Mouse (Mus musculus) hindbrain, embryonic 12.5 days (tissue): ENCODE results near the gene Nlrc5. TPM values are rescaled to one million over a fixed set of nuclear protein-coding genes. Genes with fewer than 3 reads are reported as not detected.

Experiments
- ATAC-seq: fragments of 200-750 bp; cut with Nextera tagmentation; 2 replicates; pipeline ENCODE4 v1.8.0; 2017; ENCODE audit warnings: moderate TSS enrichment; ENCODE audit not compliant: low FRiP score
- H3K27ac ChIP-seq: fragments of 300-500 bp; sonication (generic); 2 replicates; pipeline ENCODE4 v1.5.1; 2016; ENCODE audit warnings: mild to moderate bottlenecking
- H3K27me3 ChIP-seq: fragments of 300-500 bp; sonication (generic); 2 replicates; pipeline ENCODE4 v1.6.1; 2016; ENCODE audit warnings: mild to moderate bottlenecking
- H3K36me3 ChIP-seq: fragments of 300-500 bp; sonication (generic); 2 replicates; pipeline ENCODE4 v1.6.1; 2016; ENCODE audit warnings: mild to moderate bottlenecking
- H3K4me1 ChIP-seq: fragments of 300-500 bp; sonication (generic); 2 replicates; pipeline ENCODE4 v1.6.1; 2016
- H3K4me2 ChIP-seq: fragments of 300-500 bp; sonication (generic); replicated peaks from 2 replicates; pipeline ENCODE4 v1.6.1; 2016; ENCODE audit warnings: mild to moderate bottlenecking
- H3K4me3 ChIP-seq: fragments of 300-500 bp; sonication (generic); 2 replicates; pipeline ENCODE4 v1.5.1; 2016; ENCODE audit warnings: mild to moderate bottlenecking
- H3K9ac ChIP-seq: fragments of 300-500 bp; sonication (generic); 2 replicates; pipeline ENCODE4 v1.6.1; 2016; ENCODE audit warnings: mild to moderate bottlenecking, moderate library complexity
- H3K9me3 ChIP-seq: fragments of 300-500 bp; sonication (generic); replicated peaks from 2 replicates; pipeline ENCODE4 v1.6.1; 2016; ENCODE audit warnings: mild to moderate bottlenecking
- WGBS: fragments of 180-500 bp; shearing (Covaris S2); methylation state at CpG from one replicate; pipeline ENCODE4 v1.1.7; 2016; 5-methylcytosine and 5-hydroxymethylcytosine counted together
- polyA plus RNA-seq: library from polyadenylated mRNA; unstranded; fragments of >200 nt; fragmentation: Nextera tagmentation; extraction: Ambion mirVana; gene quantifications from 2 replicates; pipeline ENCODE4 v1.2.1, GENCODE M21; 2016

Gene Nlrc5
- polyA plus RNA-seq, result 0.06 and 0.23 TPM in 2 replicates

GRCm38 (mm10) chr8:94433981-94434466 is at the start of gene Nlrc5:
Gene Nlrc5 (plus strand): TSS chr8:94434356.
- Histone ChIP-seq H3K4me3 (peak within 1 kb of the TSS; percentile 38), H3K27ac (no peak within 1 kb of the TSS), H3K27me3 (peaks cover 23% of the 10 kb centered on the region), H3K9me3 (no peaks in the 10 kb centered on the region), H3K4me2 (peak within 1 kb of the TSS; percentile 74), H3K9ac (peak within 1 kb of the TSS; percentile 29; the same call in 1 of the 2 replicates), H3K36me3 (no peaks in the 10 kb centered on the region), H3K4me1 (peaks cover 8% of the 10 kb centered on the region)
- 2% methylated on average over 29 of the region's 29 CpGs for WGBS
- no peak for ATAC-seq

GRCm38 (mm10) chr8:94385506-94386213 is 48.5 kb upstream of the Nlrc5 start:
- 25% methylated on average over 20 of the region's 20 CpGs for WGBS
- ATAC-seq, result peak; percentile 44
- peaks cover 15% of the 10 kb centered on the region for H3K4me1 ChIP-seq
- peaks cover 13% of the 10 kb centered on the region for H3K36me3 ChIP-seq
- peak overlapping the region; percentile 86 for H3K4me2 ChIP-seq
- peak overlapping the region; percentile 82 for H3K4me3 ChIP-seq
- H3K27me3 ChIP-seq, result no peaks in the 10 kb centered on the region; the same call in 1 of the 2 replicates
- no peaks in the 10 kb centered on the region for H3K9me3 ChIP-seq
- peak overlapping the region; percentile 89 for H3K27ac ChIP-seq
- H3K9ac ChIP-seq, result peak overlapping the region; percentile 82

GRCm38 (mm10) chr8:94386214-94387026 is 47.7 kb upstream of the Nlrc5 start, which contains the start of gene Herpud1:
Gene Herpud1 (plus strand): TSS chr8:94386438.
- Histone ChIP-seq H3K4me1 (peaks cover 15% of the 10 kb centered on the region), H3K4me3 (peak within 1 kb of the TSS; percentile 82), H3K9me3 (no peaks in the 10 kb centered on the region), H3K9ac (peak within 1 kb of the TSS; percentile 87), H3K4me2 (peak within 1 kb of the TSS; percentile 86), H3K27me3 (no peaks in the 10 kb centered on the region; the same call in 1 of the 2 replicates), H3K27ac (peak within 1 kb of the TSS; percentile 89), H3K36me3 (peaks cover 21% of the 10 kb centered on the region)
- under 1% methylated on average over 65 of the region's 65 CpGs for WGBS
- peak; percentile 100 for ATAC-seq

- Histone ChIP-seq H3K4me2 (peak overlapping the region; percentile 86), H3K4me3 (peak overlapping the region; percentile 82), H3K27ac (no peak overlapping the region; the same call in 1 of the 2 replicates), H3K4me1 (peaks cover 15% of the 10 kb centered on the region), H3K36me3 (peaks cover 28% of the 10 kb centered on the region), H3K9ac (peak overlapping the region; percentile 87), H3K27me3 (no peaks in the 10 kb centered on the region; the same call in 1 of the 2 replicates), H3K9me3 (no peaks in the 10 kb centered on the region)
- ATAC-seq, result peak; percentile 44
- WGBS, result 0% methylated on average over 25 of the region's 25 CpGs
Measured at GRCm38 (mm10) chr8:94387027-94387684, 47.0 kb upstream of the Nlrc5 start.

- Histone ChIP-seq H3K9ac (peak overlapping the region; percentile 87), H3K27me3 (no peaks in the 10 kb centered on the region; the same call in 1 of the 2 replicates), H3K4me3 (peak overlapping the region; percentile 82), H3K4me1 (peaks cover 15% of the 10 kb centered on the region), H3K27ac (no peak overlapping the region), H3K4me2 (peak overlapping the region; percentile 86), H3K36me3 (peaks cover 35% of the 10 kb centered on the region), H3K9me3 (no peaks in the 10 kb centered on the region)
- WGBS, result 37% methylated on average over 6 of the region's 6 CpGs
- no peak for ATAC-seq
Measured at GRCm38 (mm10) chr8:94387785-94388184, 46.4 kb upstream of the Nlrc5 start.

GRCm38 (mm10) chr8:94389531-94389930 is 44.6 kb upstream of the Nlrc5 start:
- Histone ChIP-seq H3K27me3 (no peaks in the 10 kb centered on the region), H3K9ac (no peak overlapping the region), H3K9me3 (no peaks in the 10 kb centered on the region), H3K4me2 (no peak overlapping the region), H3K4me3 (no peak overlapping the region), H3K36me3 (peaks cover 48% of the 10 kb centered on the region), H3K27ac (no peak overlapping the region), H3K4me1 (peaks cover 15% of the 10 kb centered on the region)
- 88% methylated on average over 6 of the region's 6 CpGs for WGBS
- no peak for ATAC-seq

GRCm38 (mm10) chr8:94390429-94390828 is 43.7 kb upstream of the Nlrc5 start:
- Histone ChIP-seq H3K9me3 (no peaks in the 10 kb centered on the region), H3K4me3 (no peak overlapping the region), H3K36me3 (peaks cover 57% of the 10 kb centered on the region), H3K9ac (no peak overlapping the region), H3K27me3 (no peaks in the 10 kb centered on the region), H3K4me1 (peaks cover 15% of the 10 kb centered on the region), H3K4me2 (no peak overlapping the region), H3K27ac (no peak overlapping the region)
- WGBS, result 95% methylated on average over 6 of the region's 6 CpGs
- no peak for ATAC-seq

- 95% methylated on average over 8 of the region's 8 CpGs for WGBS
- peaks cover 61% of the 10 kb centered on the region for H3K36me3 ChIP-seq
- no peaks in the 10 kb centered on the region for H3K27me3 ChIP-seq
- no peak overlapping the region for H3K27ac ChIP-seq
- ATAC-seq, result no peak
- peaks cover 10% of the 10 kb centered on the region for H3K4me1 ChIP-seq
- H3K9me3 ChIP-seq, result no peaks in the 10 kb centered on the region
- no peak overlapping the region for H3K9ac ChIP-seq
- no peak overlapping the region for H3K4me3 ChIP-seq
- H3K4me2 ChIP-seq, result no peak overlapping the region
Measured at GRCm38 (mm10) chr8:94390910-94391309, 43.2 kb upstream of the Nlrc5 start.

GRCm38 (mm10) chr8:94392147-94392546 is 42.0 kb upstream of the Nlrc5 start:
- H3K27me3 ChIP-seq, result no peaks in the 10 kb centered on the region
- peaks cover 65% of the 10 kb centered on the region for H3K36me3 ChIP-seq
- no peak overlapping the region for H3K4me3 ChIP-seq
- H3K27ac ChIP-seq, result no peak overlapping the region
- ATAC-seq, result no peak
- H3K4me1 ChIP-seq, result peaks cover 10% of the 10 kb centered on the region
- no peaks in the 10 kb centered on the region for H3K9me3 ChIP-seq
- H3K9ac ChIP-seq, result no peak overlapping the region
- WGBS, result 80% methylated on average over 12 of the region's 12 CpGs
- no peak overlapping the region for H3K4me2 ChIP-seq

- WGBS, result 87% methylated on average over 6 of the region's 6 CpGs
- Histone ChIP-seq H3K4me1 (peaks cover 9% of the 10 kb centered on the region), H3K9ac (no peak overlapping the region), H3K4me3 (no peak overlapping the region), H3K36me3 (peaks cover 65% of the 10 kb centered on the region), H3K27me3 (no peaks in the 10 kb centered on the region), H3K4me2 (no peak overlapping the region), H3K27ac (no peak overlapping the region), H3K9me3 (no peaks in the 10 kb centered on the region)
- ATAC-seq, result no peak
Measured at GRCm38 (mm10) chr8:94392648-94393047, 41.5 kb upstream of the Nlrc5 start.

GRCm38 (mm10) chr8:94395851-94396540 is 38.2 kb upstream of the Nlrc5 start:
- Histone ChIP-seq H3K27me3 (no peaks in the 10 kb centered on the region), H3K9me3 (no peaks in the 10 kb centered on the region), H3K36me3 (peaks cover 49% of the 10 kb centered on the region), H3K4me2 (no peak overlapping the region), H3K4me3 (no peak overlapping the region), H3K9ac (no peak overlapping the region), H3K4me1 (no peaks in the 10 kb centered on the region), H3K27ac (no peak overlapping the region)
- WGBS, result 90% methylated on average over 6 of the region's 6 CpGs
- ATAC-seq, result no peak
